Mouse (Mus musculus) hindbrain, embryonic 14.5 days (tissue): ENCODE measurements around the gene Hist1h2ao. TPM values are rescaled to one million over a fixed set of nuclear protein-coding genes. Genes with fewer than 3 reads are reported as not detected.
A peak's percentile ranks its signal among the peaks of the same experiment; 100 is the strongest.
"Not testable (repeated sequence)": the region's sequence is repeated elsewhere in the genome, so short reads cannot be mapped to it uniquely, and the experiment has no call there.

Experiments used
- ATAC-seq: fragments of 200-750 bp; cut with Nextera tagmentation; 2 replicates; pipeline ENCODE4 v1.8.0; 2017; ENCODE audit warnings: moderate number of reproducible peaks, mild to moderate bottlenecking, moderate TSS enrichment, moderate library complexity; ENCODE audit not compliant: low FRiP score
- DNase-seq: peaks from one replicate; pipeline ENCODE4 v3.0.0-alpha.2; 2015; ENCODE audit warnings: low spot score
- H3K27ac ChIP-seq: fragments of 300-500 bp; sonication (generic); 2 replicates; pipeline ENCODE4 v1.5.1; 2014; ENCODE audit warnings: mild to moderate bottlenecking, moderate library complexity
- H3K27me3 ChIP-seq: fragments of 300-500 bp; sonication (generic); 2 replicates; pipeline ENCODE4 v1.6.1; 2014; ENCODE audit warnings: mild to moderate bottlenecking, low read length, mixed read lengths; ENCODE audit not compliant: control insufficient read depth, insufficient read depth
- H3K36me3 ChIP-seq: fragments of 300-500 bp; sonication (generic); replicated peaks from 2 replicates; pipeline ENCODE4 v1.6.1; 2014; ENCODE audit not compliant: control insufficient read depth, insufficient read depth
- H3K4me1 ChIP-seq: fragments of 300-500 bp; sonication (generic); replicated peaks from 2 replicates; pipeline ENCODE4 v1.6.1; 2014; ENCODE audit warnings: antibody characterized with exemption, low read length, mixed read lengths; ENCODE audit not compliant: control insufficient read depth, insufficient read depth
- H3K4me2 ChIP-seq: fragments of 300-500 bp; sonication (generic); replicated peaks from 2 replicates; pipeline ENCODE4 v1.6.1; 2014; ENCODE audit warnings: mild to moderate bottlenecking, moderate library complexity
- H3K4me3 ChIP-seq: fragments of 300-500 bp; sonication (generic); replicated peaks from 2 replicates; pipeline ENCODE4 v1.5.1; 2014; ENCODE audit warnings: mild to moderate bottlenecking, low read length
- H3K9ac ChIP-seq: fragments of 300-500 bp; sonication (generic); 2 replicates; pipeline ENCODE4 v1.6.1; 2014
- H3K9me3 ChIP-seq: fragments of 300-500 bp; sonication (generic); 2 replicates; pipeline ENCODE4 v1.6.1; 2016; ENCODE audit warnings: low read length; ENCODE audit not compliant: control insufficient read depth
- WGBS: fragments of 180-500 bp; shearing (Covaris S2); extraction: QIAGEN DNeasy Blood & Tissue Kit; methylation state at CpG from one replicate; pipeline ENCODE4 v1.1.7; 2014; 5-methylcytosine and 5-hydroxymethylcytosine counted together
- polyA plus RNA-seq: library from polyadenylated mRNA; unstranded; fragments of >200 nt; fragmentation: Nextera tagmentation; extraction: Ambion mirVana; gene quantifications from 2 replicates; pipeline ENCODE4 v1.2.1, GENCODE M21; 2014

The Hist1h2ao gene
- polyA plus RNA-seq, 1 experiment from 2014 or later: not detected

- not testable (repeated sequence) for H3K27me3 ChIP-seq, H3K4me2 ChIP-seq, H3K4me1 ChIP-seq, H3K4me3 ChIP-seq, H3K9ac ChIP-seq, H3K27ac ChIP-seq, DNase-seq, H3K9me3 ChIP-seq, H3K36me3 ChIP-seq
- no CpG with 5 or more reads among the region's 4 CpGs for WGBS
- ATAC-seq: peak; percentile 70
Measured at GRCm38 (mm10) chr13:21803058-21803457, 7.2 kb upstream of the Hist1h2ao start.

GRCm38 (mm10) chr13:21811074-21811473, 809 bp downstream of the Hist1h2ao start:
- not testable (repeated sequence) for H3K4me3 ChIP-seq, H3K9me3 ChIP-seq, DNase-seq, H3K4me2 ChIP-seq, H3K36me3 ChIP-seq, H3K9ac ChIP-seq, H3K27me3 ChIP-seq, H3K4me1 ChIP-seq, H3K27ac ChIP-seq
- peak; percentile 26 for ATAC-seq
- WGBS: no CpG with 5 or more reads among the region's 8 CpGs

DNA sequence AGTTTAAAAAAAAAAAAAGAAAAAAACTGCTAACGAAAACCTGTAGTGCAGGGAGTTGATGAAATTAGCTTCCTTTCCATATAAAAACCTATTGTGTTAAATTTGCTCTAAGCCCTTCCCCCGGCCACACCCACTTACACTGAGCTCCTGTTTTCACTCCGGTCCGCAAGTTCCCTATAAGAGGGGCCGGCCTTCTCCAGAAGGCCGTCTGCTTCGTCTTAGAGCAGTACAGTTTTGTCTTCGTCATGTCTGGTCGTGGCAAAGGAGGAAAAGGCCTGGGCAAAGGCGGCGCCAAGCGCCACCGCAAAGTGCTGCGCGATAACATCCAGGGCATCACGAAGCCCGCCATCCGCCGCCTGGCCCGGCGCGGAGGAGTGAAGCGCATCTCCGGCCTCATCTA, 1.3 kb downstream of the Hist1h2ao start, which contains the start of gene Hist1h4m:
Gene Hist1h4m, plus strand, starts transcription at position 208 of the 400 bp plus-strand sequence.
- H3K4me3 ChIP-seq, H3K9me3 ChIP-seq, H3K36me3 ChIP-seq, DNase-seq, H3K9ac ChIP-seq, H3K27me3 ChIP-seq, H3K27ac ChIP-seq, H3K4me1 ChIP-seq: not testable (repeated sequence)
- peak within 1 kb of the TSS; percentile 47 for H3K4me2 ChIP-seq
- ATAC-seq: peak; percentile 67
- WGBS: no CpG with 5 or more reads among the region's 24 CpGs

- not testable (repeated sequence) for H3K9me3 ChIP-seq, H3K27ac ChIP-seq, H3K4me1 ChIP-seq, H3K36me3 ChIP-seq, DNase-seq, H3K4me3 ChIP-seq, H3K27me3 ChIP-seq, H3K9ac ChIP-seq
- ATAC-seq: peak; percentile 19
- WGBS: 0% methylated on average over 13 of the region's 14 CpGs
- H3K4me2 ChIP-seq: peak overlapping the region; percentile 47
Measured at GRCm38 (mm10) chr13:21812092-21812491, 1.8 kb downstream of the Hist1h2ao start.

DNA sequence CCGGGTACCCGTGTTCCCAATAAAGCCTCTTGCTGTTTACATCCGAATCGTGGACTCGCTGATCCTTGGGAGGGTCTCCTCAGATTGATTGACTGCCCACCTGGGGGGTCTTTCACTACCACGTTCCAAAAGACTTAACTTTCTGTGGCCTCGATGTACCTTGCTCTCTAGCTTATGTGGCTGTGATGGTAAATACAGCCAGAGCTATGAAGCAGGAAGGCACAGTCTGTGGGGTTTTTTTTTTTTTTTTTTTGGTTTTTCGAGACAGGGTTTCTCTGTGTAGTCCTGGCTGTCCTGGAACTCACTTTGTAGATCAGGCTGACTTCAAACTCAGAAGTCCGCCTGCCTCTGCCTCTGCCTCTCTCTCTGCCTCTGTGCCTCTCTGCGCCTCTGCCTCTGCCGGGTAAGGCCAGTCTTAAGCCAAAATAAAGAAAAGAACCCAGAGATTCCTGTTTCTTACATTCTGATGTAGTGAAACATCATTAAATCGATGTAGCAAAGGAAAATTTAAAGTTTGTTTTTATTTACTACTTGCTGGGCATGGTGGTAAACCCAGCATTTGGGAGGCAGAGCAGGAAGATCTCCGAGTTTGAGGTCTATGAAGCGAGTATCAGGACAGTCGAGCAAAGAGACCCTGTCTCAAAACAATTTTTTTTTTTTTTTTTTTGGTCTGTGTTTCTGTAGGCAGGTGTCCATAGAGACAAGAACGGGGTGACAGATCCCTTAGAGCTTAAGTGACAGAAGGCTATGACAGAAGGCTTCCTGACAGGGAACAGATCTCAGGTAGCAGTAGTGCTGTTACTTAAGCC, 10.0 kb downstream of the Hist1h2ao start:
- not testable (repeated sequence) for H3K4me1 ChIP-seq, H3K4me3 ChIP-seq, H3K9ac ChIP-seq, H3K4me2 ChIP-seq, H3K9me3 ChIP-seq, DNase-seq, H3K36me3 ChIP-seq, H3K27me3 ChIP-seq, H3K27ac ChIP-seq, ATAC-seq
- WGBS: 76% methylated on average over 6 of the region's 16 CpGs

GRCm38 (mm10) chr13:21828511-21828910, 18.2 kb downstream of the Hist1h2ao start:
- Histone ChIP-seq H3K27ac (no peak overlapping the region), H3K4me3 (no peak overlapping the region), H3K27me3 (no peaks in the 10 kb centered on the region), H3K4me1 (no peaks in the 10 kb centered on the region), H3K9ac (no peak overlapping the region), H3K36me3 (no peaks in the 10 kb centered on the region), H3K9me3 (no peaks in the 10 kb centered on the region), H3K4me2 (no peak overlapping the region)
- DNase-seq (no peak), ATAC-seq (no peak)
- WGBS: 82% methylated on average over 3 of the region's 3 CpGs

GRCm38 (mm10) chr13:21830344-21830743, 20.1 kb downstream of the Hist1h2ao start:
- ATAC-seq: no peak

DNA sequence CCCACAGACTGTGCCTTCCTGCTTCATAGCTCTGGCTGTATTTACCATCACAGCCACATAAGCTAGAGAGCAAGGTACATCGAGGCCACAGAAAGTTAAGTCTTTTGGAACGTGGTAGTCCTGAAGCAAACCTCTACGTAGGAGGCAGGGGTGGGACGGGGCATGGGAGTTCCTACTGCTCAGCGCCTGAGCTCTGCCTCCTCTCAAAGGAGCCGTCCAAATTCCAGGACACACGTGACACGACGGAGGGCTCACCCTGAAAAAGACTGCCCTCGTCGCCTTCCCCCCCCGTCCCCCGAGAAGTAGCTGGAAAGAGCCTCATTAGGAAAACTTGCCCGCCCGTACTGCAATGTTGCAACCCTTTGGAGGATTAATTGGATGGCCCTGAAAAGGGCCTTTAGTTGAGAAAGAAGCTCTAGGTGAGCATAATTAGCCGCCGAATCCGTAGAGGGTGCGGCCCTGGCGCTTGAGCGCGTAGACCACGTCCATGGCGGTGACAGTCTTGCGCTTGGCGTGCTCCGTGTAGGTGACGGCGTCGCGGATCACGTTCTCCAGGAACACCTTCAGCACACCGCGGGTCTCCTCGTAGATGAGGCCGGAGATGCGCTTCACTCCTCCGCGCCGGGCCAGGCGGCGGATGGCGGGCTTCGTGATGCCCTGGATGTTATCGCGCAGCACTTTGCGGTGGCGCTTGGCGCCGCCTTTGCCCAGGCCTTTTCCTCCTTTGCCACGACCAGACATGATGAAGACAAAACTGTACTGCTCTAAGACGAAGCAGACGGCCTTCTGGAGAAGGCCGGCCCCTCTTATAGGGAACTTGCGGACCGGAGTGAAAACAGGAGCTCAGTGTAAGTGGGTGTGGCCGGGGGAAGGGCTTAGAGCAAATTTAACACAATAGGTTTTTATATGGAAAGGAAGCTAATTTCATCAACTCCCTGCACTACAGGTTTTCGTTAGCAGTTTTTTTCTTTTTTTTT, 21.4 kb downstream of the Hist1h2ao start, which contains the start of gene Hist1h4n:
Gene Hist1h4n, minus strand, starts transcription at position 779 of the 977 bp plus-strand sequence.
- not testable (repeated sequence) for H3K4me1 ChIP-seq, H3K36me3 ChIP-seq, H3K9me3 ChIP-seq, H3K9ac ChIP-seq, H3K27me3 ChIP-seq, H3K27ac ChIP-seq, DNase-seq
- Histone ChIP-seq H3K4me2 (peak within 1 kb of the TSS; percentile 45), H3K4me3 (peak within 1 kb of the TSS; percentile 14; the same call in 1 of the 2 replicates)
- ATAC-seq: peak; percentile 89
- WGBS: 1% methylated on average over 22 of the region's 58 CpGs

More at GRCm38 (mm10) chr13:21830344-21830743, 20.1 kb downstream of the Hist1h2ao start:
- H3K9ac ChIP-seq: no peak overlapping the region
- 90% methylated on average over 10 of the region's 10 CpGs for WGBS
- no peak overlapping the region for H3K4me3 ChIP-seq
- H3K9me3 ChIP-seq: no peaks in the 10 kb centered on the region
- H3K36me3 ChIP-seq: no peaks in the 10 kb centered on the region
- DNase-seq: no peak
- H3K27me3 ChIP-seq: no peaks in the 10 kb centered on the region
- H3K27ac ChIP-seq: no peak overlapping the region
- no peak overlapping the region for H3K4me2 ChIP-seq
- no peaks in the 10 kb centered on the region for H3K4me1 ChIP-seq

DNA sequence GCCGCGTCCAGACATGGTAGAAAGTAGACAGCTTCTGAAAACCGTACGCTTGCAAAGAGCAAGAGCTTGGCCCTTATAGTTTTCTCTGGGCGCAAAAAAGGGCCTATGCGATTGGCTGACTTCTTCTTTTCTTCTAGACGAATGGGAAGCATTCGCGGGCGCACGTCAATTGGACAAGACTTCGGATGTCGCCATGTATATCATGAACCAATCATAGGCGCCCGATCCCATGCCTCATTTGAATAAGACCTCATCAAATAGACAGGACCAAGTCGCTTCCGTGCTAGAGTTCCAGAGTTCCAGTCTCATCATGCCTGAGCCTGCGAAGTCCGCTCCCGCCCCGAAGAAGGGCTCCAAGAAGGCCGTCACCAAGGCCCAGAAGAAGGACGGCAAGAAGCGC, 23.2 kb downstream of the Hist1h2ao start, which contains the start of the genes Hist1h2ap and Hist1h2br:
Gene Hist1h2ap, minus strand, starts transcription at position 47 of the 400 bp plus-strand sequence.
Gene Hist1h2br, plus strand, starts transcription at position 283 of the 400 bp plus-strand sequence.
- whole genome bisulfite sequencing: no CpG with 5 or more reads among the region's 24 CpGs
- not testable (repeated sequence) for H3K36me3 ChIP-seq
- peak; percentile 97 for ATAC-seq

More for the DNA sequence above, 23.2 kb downstream of the Hist1h2ao start, which contains the start of the genes Hist1h2ap and Hist1h2br:
- DNase-seq, H3K4me2 ChIP-seq, H3K27ac ChIP-seq, H3K27me3 ChIP-seq, H3K4me3 ChIP-seq, H3K4me1 ChIP-seq, H3K9ac ChIP-seq, H3K9me3 ChIP-seq: not testable (repeated sequence)
